Mouse (Mus musculus) 3134 (cell line): ENCODE measurements around the gene Gja5.
"Not testable (repeated sequence)": the region's sequence is repeated elsewhere in the genome, so short reads cannot be mapped to it uniquely, and the experiment has no call there.

ENCODE experiments used
- DNase-seq: peaks from one replicate; pipeline ENCODE4 v3.0.0-alpha.2; 2011; ENCODE audit warnings: low spot score; ENCODE audit not compliant: insufficient read length; ENCODE audit errors: extremely low read depth

The Gja5 gene

GRCm38 (mm10) chr3:97032053-97032496, 127.6 kb downstream of the Gja5 start:
- no peak for DNase-seq

- no peak for DNase-seq
These were observed 131.1 kb downstream of the Gja5 start for GRCm38 (mm10) chr3:97035558-97035957.

GRCm38 (mm10) chr3:97037119-97037518, 132.6 kb downstream of the Gja5 start:
- DNase-seq = no peak

- no peak for DNase-seq
These were observed 135.2 kb downstream of the Gja5 start for GRCm38 (mm10) chr3:97039721-97040120.

GRCm38 (mm10) chr3:97044188-97044587, 139.7 kb downstream of the Gja5 start:
- no peak for DNase-seq

- DNase-seq = no peak
These were observed 143.3 kb downstream of the Gja5 start for GRCm38 (mm10) chr3:97047757-97048156.

- DNase-seq = no peak
These were observed 143.9 kb downstream of the Gja5 start for GRCm38 (mm10) chr3:97048360-97048759.

GRCm38 (mm10) chr3:97051264-97051744, 146.8 kb downstream of the Gja5 start:
- no peak for DNase-seq

GRCm38 (mm10) chr3:97052069-97052799, 147.7 kb downstream of the Gja5 start:
- DNase-seq = no peak

- no peak for DNase-seq
These were observed 154.2 kb downstream of the Gja5 start for GRCm38 (mm10) chr3:97058704-97059103.

- DNase-seq = no peak
These were observed 155.6 kb downstream of the Gja5 start for GRCm38 (mm10) chr3:97060119-97060518.

GRCm38 (mm10) chr3:97062814-97063213, 158.3 kb downstream of the Gja5 start:
- no peak for DNase-seq

- DNase-seq = no peak
These were observed 159.6 kb downstream of the Gja5 start for GRCm38 (mm10) chr3:97064046-97064445.

GRCm38 (mm10) chr3:97069589-97069988, 165.1 kb downstream of the Gja5 start:
- DNase-seq = not testable (repeated sequence)

GRCm38 (mm10) chr3:97071916-97072315, 167.4 kb downstream of the Gja5 start:
- not testable (repeated sequence) for DNase-seq

GRCm38 (mm10) chr3:97072361-97072760, 167.9 kb downstream of the Gja5 start:
- not testable (repeated sequence) for DNase-seq

GRCm38 (mm10) chr3:97075744-97076350, 171.4 kb downstream of the Gja5 start:
- not testable (repeated sequence) for DNase-seq

GRCm38 (mm10) chr3:97076412-97076811, 171.9 kb downstream of the Gja5 start:
- peak; percentile 12 for DNase-seq

- DNase-seq = no peak
These were observed 173.9 kb downstream of the Gja5 start for GRCm38 (mm10) chr3:97078436-97078835.

GRCm38 (mm10) chr3:97082156-97082555, 177.7 kb downstream of the Gja5 start:
- no peak for DNase-seq

- no peak for DNase-seq
These were observed 182.8 kb downstream of the Gja5 start for GRCm38 (mm10) chr3:97087326-97087725.

- not testable (repeated sequence) for DNase-seq
These were observed 183.8 kb downstream of the Gja5 start for GRCm38 (mm10) chr3:97088291-97088690.
